Mouse (Mus musculus) stomach, embryonic 15.5 days (tissue): ENCODE measurements around the gene Dip2c. TPM values are rescaled to one million over a fixed set of nuclear protein-coding genes. Genes with fewer than 3 reads are reported as not detected.

ENCODE experiments used
- ATAC-seq: fragments of 200-750 bp; cut with Nextera tagmentation; 2 replicates; pipeline ENCODE4 v1.8.0; 2017; ENCODE audit warnings: low read depth, moderate number of reproducible peaks, moderate TSS enrichment; ENCODE audit not compliant: insufficient read depth, low FRiP score
- H3K27ac ChIP-seq: fragments of 300-500 bp; sonication (generic); 2 replicates; pipeline ENCODE4 v1.5.1; 2015; ENCODE audit warnings: mild to moderate bottlenecking, inconsistent platforms
- H3K27me3 ChIP-seq: fragments of 300-500 bp; sonication (generic); replicated peaks from 2 replicates; pipeline ENCODE4 v1.6.1; 2015; ENCODE audit warnings: inconsistent platforms
- H3K36me3 ChIP-seq: fragments of 300-500 bp; sonication (generic); 2 replicates; pipeline ENCODE4 v1.6.1; 2015; ENCODE audit warnings: inconsistent platforms
- H3K4me1 ChIP-seq: fragments of 300-500 bp; sonication (generic); 2 replicates; pipeline ENCODE4 v1.6.1; 2015; ENCODE audit warnings: inconsistent platforms
- H3K4me2 ChIP-seq: fragments of 300-500 bp; sonication (generic); 2 replicates; pipeline ENCODE4 v1.6.1; 2015; ENCODE audit warnings: mild to moderate bottlenecking, inconsistent platforms
- H3K4me3 ChIP-seq: fragments of 300-500 bp; sonication (generic); replicated peaks from 2 replicates; pipeline ENCODE4 v1.5.1; 2015; ENCODE audit warnings: inconsistent platforms
- H3K9ac ChIP-seq: fragments of 300-500 bp; sonication (generic); 2 replicates; pipeline ENCODE4 v1.6.1; 2015; ENCODE audit warnings: inconsistent platforms
- H3K9me3 ChIP-seq: fragments of 300-500 bp; sonication (generic); 2 replicates; pipeline ENCODE4 v1.6.1; 2016; ENCODE audit warnings: inconsistent platforms
- WGBS: fragments of 180-500 bp; shearing (Covaris S2); methylation state at CpG from one replicate; pipeline ENCODE4 v1.1.7; 2015; 5-methylcytosine and 5-hydroxymethylcytosine counted together
- polyA plus RNA-seq: library from polyadenylated mRNA; unstranded; fragments of >200 nt; fragmentation: Nextera tagmentation; extraction: Ambion mirVana; gene quantifications from 2 replicates; pipeline ENCODE4 v1.2.1, GENCODE M21; 2015

The Dip2c gene
- polyA plus RNA-seq, 1 experiment from 2014 or later: 4.7 TPM

GRCm38 (mm10) chr13:9689366-9689765 lies 413.0 kb downstream of the Dip2c start:
- ATAC-seq: no peak
- Histone ChIP-seq H3K4me2 (no peak overlapping the region), H3K9ac (no peak overlapping the region), H3K4me3 (no peak overlapping the region), H3K27ac (no peak overlapping the region), H3K36me3 (peaks cover 44% of the 10 kb centered on the region), H3K4me1 (no peaks in the 10 kb centered on the region), H3K27me3 (no peaks in the 10 kb centered on the region), H3K9me3 (no peaks in the 10 kb centered on the region)
- WGBS: 77% methylated on average over 16 of the region's 16 CpGs

- Histone ChIP-seq H3K9ac (no peak overlapping the region), H3K27me3 (no peaks in the 10 kb centered on the region), H3K4me2 (no peak overlapping the region), H3K27ac (no peak overlapping the region), H3K9me3 (no peaks in the 10 kb centered on the region), H3K4me3 (no peak overlapping the region), H3K36me3 (peaks cover 45% of the 10 kb centered on the region), H3K4me1 (no peaks in the 10 kb centered on the region)
- ATAC-seq: no peak
- 72% methylated on average over 3 of the region's 3 CpGs for WGBS
Observed at GRCm38 (mm10) chr13:9692876-9693275, 416.5 kb downstream of the Dip2c start.

DNA sequence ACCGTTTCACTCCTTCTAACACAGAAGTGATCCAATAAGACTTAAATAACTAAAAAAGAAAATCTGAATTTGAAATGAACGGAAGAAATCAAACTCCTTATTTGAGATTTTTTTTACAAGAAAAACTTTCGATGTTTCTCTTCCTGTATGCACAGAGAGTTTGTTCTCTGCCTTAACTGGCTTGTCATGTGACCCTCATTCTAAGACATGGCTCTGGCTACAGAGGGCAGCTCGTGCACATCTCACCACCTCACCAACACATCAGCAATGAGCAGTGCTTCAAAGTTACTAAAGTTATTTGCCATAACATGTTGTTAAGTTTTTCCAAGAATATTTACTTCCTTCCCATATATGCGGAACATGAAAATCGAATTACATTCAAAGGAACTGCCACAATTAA lies 418.3 kb downstream of the Dip2c start:
- WGBS: 91% methylated on average over 6 of the region's 6 CpGs
- Histone ChIP-seq H3K4me1 (no peaks in the 10 kb centered on the region), H3K36me3 (peaks cover 37% of the 10 kb centered on the region)

DNA sequence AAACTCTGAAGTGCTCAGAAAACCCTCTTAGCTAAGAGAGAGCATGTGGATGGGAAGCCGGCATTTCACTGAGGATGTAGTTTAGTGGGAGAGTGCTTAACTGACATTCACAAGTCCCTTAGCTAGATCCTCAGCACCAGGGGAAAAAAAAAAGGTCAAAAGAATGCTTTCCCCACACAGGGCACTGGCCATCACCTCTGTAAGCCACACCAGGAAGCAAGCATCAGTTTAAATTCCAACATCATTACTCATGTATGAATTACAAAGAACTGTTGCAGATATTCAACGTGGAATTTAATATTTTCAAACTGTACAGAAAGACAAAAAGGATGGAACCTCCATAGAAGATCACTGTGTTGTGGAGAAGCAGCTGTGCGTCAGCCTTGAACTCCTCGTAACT lies 419.1 kb downstream of the Dip2c start:
- Histone ChIP-seq H3K27me3 (no peaks in the 10 kb centered on the region), H3K9me3 (no peaks in the 10 kb centered on the region), H3K4me3 (no peak overlapping the region), H3K27ac (0 out of 2 replicates have a peak overlapping the region, but pooled peaks have one; percentile 7), H3K4me1 (no peaks in the 10 kb centered on the region), H3K36me3 (peaks cover 31% of the 10 kb centered on the region), H3K9ac (no peak overlapping the region), H3K4me2 (no peak overlapping the region)
- ATAC-seq: no peak
- 76% methylated on average over 4 of the region's 4 CpGs for WGBS

More for the DNA sequence above, 418.3 kb downstream of the Dip2c start:
- Histone ChIP-seq H3K4me2 (no peak overlapping the region), H3K27me3 (no peaks in the 10 kb centered on the region), H3K27ac (no peak overlapping the region), H3K4me3 (no peak overlapping the region), H3K9me3 (no peaks in the 10 kb centered on the region), H3K9ac (no peak overlapping the region)
- ATAC-seq: no peak

GRCm38 (mm10) chr13:9695809-9696208 lies 419.5 kb downstream of the Dip2c start:
- ATAC-seq: no peak
- H3K4me1 ChIP-seq: no peaks in the 10 kb centered on the region
- H3K27me3 ChIP-seq: no peaks in the 10 kb centered on the region
- H3K9me3 ChIP-seq: no peaks in the 10 kb centered on the region
- H3K4me2 ChIP-seq: no peak overlapping the region
- H3K27ac ChIP-seq: no peak overlapping the region
- H3K9ac ChIP-seq: no peak overlapping the region
- peaks cover 27% of the 10 kb centered on the region for H3K36me3 ChIP-seq
- H3K4me3 ChIP-seq: no peak overlapping the region

GRCm38 (mm10) chr13:9697340-9697739 lies 421.0 kb downstream of the Dip2c start:
- H3K27me3 ChIP-seq: no peaks in the 10 kb centered on the region
- H3K9ac ChIP-seq: no peak overlapping the region
- no peaks in the 10 kb centered on the region for H3K9me3 ChIP-seq
- no peak for ATAC-seq
- whole genome bisulfite sequencing: 92% methylated on average over 4 of the region's 4 CpGs
- H3K4me1 ChIP-seq: no peaks in the 10 kb centered on the region
- no peak overlapping the region for H3K4me3 ChIP-seq
- H3K36me3 ChIP-seq: peaks cover 17% of the 10 kb centered on the region
- no peak overlapping the region for H3K27ac ChIP-seq
- H3K4me2 ChIP-seq: no peak overlapping the region

DNA sequence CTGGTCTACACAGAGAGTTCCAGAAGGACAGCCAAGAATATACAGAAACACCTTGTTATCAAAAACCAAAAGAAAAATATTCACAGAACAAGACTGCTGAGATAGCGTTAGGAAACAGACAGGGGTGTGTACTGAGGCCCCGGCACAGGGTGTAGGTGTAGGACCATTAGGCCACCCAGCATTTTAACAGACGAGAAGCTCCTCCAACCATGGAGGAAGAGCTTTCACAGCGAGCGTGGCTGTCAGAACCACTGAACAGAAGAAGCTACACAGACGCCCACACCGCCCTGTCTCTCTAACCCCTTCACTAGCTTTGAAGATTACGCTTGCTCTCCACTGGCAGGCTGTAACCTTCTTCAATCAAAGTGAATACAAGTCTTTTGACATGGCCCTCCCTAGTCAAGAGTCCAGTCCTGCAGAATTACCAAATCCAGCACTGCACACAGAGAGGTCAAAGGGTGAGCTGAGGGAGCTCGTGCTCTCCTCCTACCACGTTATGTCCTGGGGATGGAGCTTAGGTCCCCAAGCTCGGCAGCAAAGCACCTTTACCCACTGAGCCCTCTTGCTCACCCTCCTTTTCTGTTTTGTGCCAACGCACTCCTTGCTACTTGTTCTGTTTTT lies 426.4 kb downstream of the Dip2c start:
- ATAC-seq: no peak

DNA sequence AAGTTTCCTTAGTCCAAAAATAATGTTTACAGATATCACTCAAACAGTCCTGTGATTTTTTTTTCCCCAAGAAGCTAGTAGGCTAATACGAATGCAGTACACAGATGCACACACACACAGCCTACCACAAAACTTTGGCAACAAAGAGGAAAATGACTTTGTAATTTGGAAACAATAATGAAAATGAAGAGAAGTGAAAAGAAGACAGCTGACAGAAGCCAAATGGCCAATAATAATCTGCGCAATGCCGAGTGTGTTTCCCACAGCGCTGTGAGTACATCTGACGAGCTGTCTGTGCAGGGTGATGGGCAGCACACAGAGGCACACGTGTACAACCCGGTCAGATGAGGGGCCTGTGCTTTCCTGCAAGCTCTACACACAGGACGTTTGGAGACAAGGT lies 430.4 kb downstream of the Dip2c start:
- H3K9ac ChIP-seq: no peak overlapping the region
- no peaks in the 10 kb centered on the region for H3K9me3 ChIP-seq
- no peaks in the 10 kb centered on the region; the same call in 1 of the 2 replicates for H3K36me3 ChIP-seq
- no peak for ATAC-seq
- H3K4me1 ChIP-seq: no peaks in the 10 kb centered on the region
- H3K27ac ChIP-seq: no peak overlapping the region
- no peaks in the 10 kb centered on the region for H3K27me3 ChIP-seq
- no peak overlapping the region for H3K4me2 ChIP-seq
- whole genome bisulfite sequencing: 86% methylated on average over 8 of the region's 8 CpGs
- no peak overlapping the region for H3K4me3 ChIP-seq

More for the DNA sequence above, 426.4 kb downstream of the Dip2c start:
- H3K27ac ChIP-seq: no peak overlapping the region
- no peaks in the 10 kb centered on the region for H3K4me1 ChIP-seq
- no peaks in the 10 kb centered on the region for H3K9me3 ChIP-seq
- no peak overlapping the region for H3K4me3 ChIP-seq
- H3K4me2 ChIP-seq: no peak overlapping the region
- no peaks in the 10 kb centered on the region for H3K36me3 ChIP-seq
- no peaks in the 10 kb centered on the region for H3K27me3 ChIP-seq
- H3K9ac ChIP-seq: no peak overlapping the region
- 74% methylated on average over 12 of the region's 12 CpGs for WGBS

GRCm38 (mm10) chr13:9708433-9709240 lies 432.3 kb downstream of the Dip2c start:
- no peak for ATAC-seq
- Histone ChIP-seq H3K9me3 (no peaks in the 10 kb centered on the region), H3K27ac (no peak overlapping the region), H3K36me3 (no peaks in the 10 kb centered on the region; the same call in 1 of the 2 replicates), H3K4me3 (no peak overlapping the region), H3K27me3 (no peaks in the 10 kb centered on the region), H3K9ac (no peak overlapping the region), H3K4me2 (no peak overlapping the region), H3K4me1 (no peaks in the 10 kb centered on the region)
- WGBS: 68% methylated on average over 7 of the region's 7 CpGs

GRCm38 (mm10) chr13:9712409-9712808 lies 436.1 kb downstream of the Dip2c start:
- no peak overlapping the region for H3K4me3 ChIP-seq
- no peaks in the 10 kb centered on the region for H3K9me3 ChIP-seq
- H3K27me3 ChIP-seq: no peaks in the 10 kb centered on the region
- H3K4me2 ChIP-seq: no peak overlapping the region
- ATAC-seq: no peak
- WGBS: 88% methylated on average over 1 of the region's 1 CpGs
- H3K9ac ChIP-seq: no peak overlapping the region
- H3K4me1 ChIP-seq: no peaks in the 10 kb centered on the region
- peaks cover 4% of the 10 kb centered on the region; the same call in 1 of the 2 replicates for H3K36me3 ChIP-seq
- H3K27ac ChIP-seq: no peak overlapping the region

- ATAC-seq: no peak
- 83% methylated on average over 3 of the region's 3 CpGs for WGBS
- no peak overlapping the region for H3K9ac ChIP-seq
Observed at GRCm38 (mm10) chr13:9712971-9713370, 436.6 kb downstream of the Dip2c start.

GRCm38 (mm10) chr13:9713462-9714134 lies 437.3 kb downstream of the Dip2c start:
- Histone ChIP-seq H3K27me3 (no peaks in the 10 kb centered on the region), H3K4me2 (no peak overlapping the region), H3K27ac (no peak overlapping the region), H3K9ac (no peak overlapping the region), H3K9me3 (no peaks in the 10 kb centered on the region), H3K4me1 (no peaks in the 10 kb centered on the region), H3K4me3 (no peak overlapping the region), H3K36me3 (peaks cover 4% of the 10 kb centered on the region; the same call in 1 of the 2 replicates)
- 77% methylated on average over 6 of the region's 6 CpGs for WGBS
- peak; percentile 53; the same call in 1 of the 2 replicates for ATAC-seq

More at GRCm38 (mm10) chr13:9712971-9713370, 436.6 kb downstream of the Dip2c start:
- H3K4me3 ChIP-seq: no peak overlapping the region
- H3K27ac ChIP-seq: no peak overlapping the region
- H3K4me1 ChIP-seq: no peaks in the 10 kb centered on the region
- H3K4me2 ChIP-seq: no peak overlapping the region
- H3K27me3 ChIP-seq: no peaks in the 10 kb centered on the region
- H3K36me3 ChIP-seq: peaks cover 4% of the 10 kb centered on the region; the same call in 1 of the 2 replicates
- no peaks in the 10 kb centered on the region for H3K9me3 ChIP-seq
